Mouse (Mus musculus) liver, embryonic 14 days (tissue): ENCODE data around the gene Npy. TPM values are rescaled to one million over a fixed set of nuclear protein-coding genes. Genes with fewer than 3 reads are reported as not detected.

ENCODE experiments used
- polyA plus RNA-seq: library from polyadenylated mRNA; depleted of rRNA; stranded (reverse); fragments of >200 nt; gene quantifications from 2 replicates; pipeline ENCODE4 v1.2.3, GENCODE M21; 2012; rRNA removed

Npy gene
- 0.13 TPM in 1 of 2 replicates, not detected in the other for polyA plus RNA-seq

GRCm38 (mm10) chr6:49821961-49822870 lies at the start of gene Npy:
Gene Npy (plus strand): TSS chr6:49822710.

